Mouse (Mus musculus) liver, embryonic 16.5 days (tissue): ENCODE results near the gene Atp6v0a4. TPM values are rescaled to one million over a fixed set of nuclear protein-coding genes. Genes with fewer than 3 reads are reported as not detected.

ENCODE experiments used
- ATAC-seq: fragments of 200-750 bp; cut with Nextera tagmentation; 2 replicates; pipeline ENCODE4 v1.8.0; 2017; ENCODE audit warnings: low read depth, mild to moderate bottlenecking, moderate number of reproducible peaks, moderate library complexity
- H3K27ac ChIP-seq: fragments of 300-500 bp; sonication (generic); 2 replicates; pipeline ENCODE4 v1.5.1; 2014; ENCODE audit warnings: mild to moderate bottlenecking, low read length
- H3K27me3 ChIP-seq: fragments of 300-500 bp; sonication (generic); 2 replicates; pipeline ENCODE4 v1.6.1; 2014; ENCODE audit warnings: low read depth, low read length, mixed read lengths; ENCODE audit not compliant: control insufficient read depth, insufficient read depth
- H3K36me3 ChIP-seq: fragments of 300-500 bp; sonication (generic); 2 replicates; pipeline ENCODE4 v1.6.1; 2014; ENCODE audit warnings: mild to moderate bottlenecking; ENCODE audit not compliant: control insufficient read depth, insufficient read depth
- H3K4me1 ChIP-seq: fragments of 300-500 bp; sonication (generic); 2 replicates; pipeline ENCODE4 v1.6.1; 2014; ENCODE audit warnings: low read depth, low read length, mixed read lengths; ENCODE audit not compliant: control insufficient read depth
- H3K4me2 ChIP-seq: fragments of 300-500 bp; sonication (generic); 2 replicates; pipeline ENCODE4 v1.6.1; 2014; ENCODE audit warnings: low read depth, low read length, mixed read lengths
- H3K4me3 ChIP-seq: fragments of 300-500 bp; sonication (generic); 2 replicates; pipeline ENCODE4 v1.5.1; 2014; ENCODE audit warnings: low read depth, mild to moderate bottlenecking, low read length
- H3K9ac ChIP-seq: fragments of 300-500 bp; sonication (generic); 2 replicates; pipeline ENCODE4 v1.6.1; 2014; ENCODE audit warnings: low read depth, low read length
- H3K9me3 ChIP-seq: fragments of 300-500 bp; sonication (generic); replicated peaks from 2 replicates; pipeline ENCODE4 v1.6.1; 2016; ENCODE audit warnings: low read length; ENCODE audit not compliant: control insufficient read depth
- WGBS: fragments of 180-500 bp; shearing (Covaris S2); extraction: QIAGEN DNeasy Blood & Tissue Kit; methylation state at CpG from one replicate; pipeline ENCODE4 v1.1.7; 2014; ENCODE audit not compliant: insufficient replicate concordance; 5-methylcytosine and 5-hydroxymethylcytosine counted together
- polyA plus RNA-seq: library from polyadenylated mRNA; unstranded; fragments of >200 nt; fragmentation: Nextera tagmentation; extraction: Ambion mirVana; gene quantifications from 2 replicates; pipeline ENCODE4 v1.2.1, GENCODE M21; 2015

Gene Atp6v0a4
- polyA plus RNA-seq, 1 experiment from 2014 or later, result 0.67 TPM

- H3K36me3 ChIP-seq, result no peaks in the 10 kb centered on the region
- no peak overlapping the region for H3K27ac ChIP-seq
- 44% methylated on average over 6 of the region's 6 CpGs for WGBS
Measured at GRCm38 (mm10) chr6:38048800-38049561, 75.4 kb downstream of the Atp6v0a4 start.

GRCm38 (mm10) chr6:38048003-38048402, 76.4 kb downstream of the Atp6v0a4 start:
- H3K4me1 ChIP-seq, result no peaks in the 10 kb centered on the region
- H3K4me3 ChIP-seq, result no peak overlapping the region
- no peak overlapping the region for H3K4me2 ChIP-seq
- H3K9ac ChIP-seq, result no peak overlapping the region
- ATAC-seq, result no peak
- WGBS, result 64% methylated on average over 4 of the region's 4 CpGs
- no peak overlapping the region for H3K27ac ChIP-seq
- no peaks in the 10 kb centered on the region for H3K9me3 ChIP-seq
- H3K27me3 ChIP-seq, result no peaks in the 10 kb centered on the region
- H3K36me3 ChIP-seq, result no peaks in the 10 kb centered on the region

More at GRCm38 (mm10) chr6:38048800-38049561, 75.4 kb downstream of the Atp6v0a4 start:
- H3K27me3 ChIP-seq, result no peaks in the 10 kb centered on the region
- ATAC-seq, result no peak
- H3K4me2 ChIP-seq, result no peak overlapping the region
- H3K4me3 ChIP-seq, result no peak overlapping the region
- no peak overlapping the region for H3K9ac ChIP-seq
- no peaks in the 10 kb centered on the region for H3K9me3 ChIP-seq
- no peaks in the 10 kb centered on the region for H3K4me1 ChIP-seq

GRCm38 (mm10) chr6:38046838-38047237, 77.5 kb downstream of the Atp6v0a4 start, which contains the start of gene Svopl:
Gene Svopl (minus strand): TSS chr6:38046996.
- H3K27ac ChIP-seq, result no peak within 1 kb of the TSS
- no peaks in the 10 kb centered on the region for H3K36me3 ChIP-seq
- H3K9me3 ChIP-seq, result no peaks in the 10 kb centered on the region
- no peaks in the 10 kb centered on the region for H3K27me3 ChIP-seq
- no peaks in the 10 kb centered on the region for H3K4me1 ChIP-seq
- H3K9ac ChIP-seq, result no peak within 1 kb of the TSS
- ATAC-seq, result no peak
- H3K4me2 ChIP-seq, result no peak within 1 kb of the TSS
- no peak within 1 kb of the TSS for H3K4me3 ChIP-seq
- WGBS, result 56% methylated on average over 6 of the region's 6 CpGs

- H3K27me3 ChIP-seq, result no peaks in the 10 kb centered on the region
Measured at GRCm38 (mm10) chr6:38032801-38033566, 91.4 kb downstream of the Atp6v0a4 start.

GRCm38 (mm10) chr6:38031924-38032540, 92.4 kb downstream of the Atp6v0a4 start:
- WGBS, result 32% methylated on average over 7 of the region's 7 CpGs
- Histone ChIP-seq H3K9me3 (no peaks in the 10 kb centered on the region), H3K4me2 (no peak overlapping the region), H3K4me3 (no peak overlapping the region), H3K36me3 (no peaks in the 10 kb centered on the region), H3K4me1 (no peaks in the 10 kb centered on the region), H3K27ac (no peak overlapping the region), H3K9ac (no peak overlapping the region), H3K27me3 (no peaks in the 10 kb centered on the region)
- ATAC-seq, result no peak

More at GRCm38 (mm10) chr6:38032801-38033566, 91.4 kb downstream of the Atp6v0a4 start:
- no peak overlapping the region for H3K9ac ChIP-seq
- 46% methylated on average over 5 of the region's 5 CpGs for WGBS
- H3K4me2 ChIP-seq, result no peak overlapping the region
- H3K4me3 ChIP-seq, result no peak overlapping the region
- no peaks in the 10 kb centered on the region for H3K4me1 ChIP-seq
- ATAC-seq, result no peak
- H3K36me3 ChIP-seq, result no peaks in the 10 kb centered on the region
- H3K27ac ChIP-seq, result no peak overlapping the region
- H3K9me3 ChIP-seq, result no peaks in the 10 kb centered on the region

GRCm38 (mm10) chr6:38028205-38028604, 96.2 kb downstream of the Atp6v0a4 start:
- Histone ChIP-seq H3K9ac (no peak overlapping the region), H3K9me3 (no peaks in the 10 kb centered on the region), H3K4me3 (no peak overlapping the region), H3K36me3 (no peaks in the 10 kb centered on the region), H3K4me2 (no peak overlapping the region), H3K4me1 (no peaks in the 10 kb centered on the region), H3K27ac (no peak overlapping the region), H3K27me3 (no peaks in the 10 kb centered on the region)
- no peak for ATAC-seq
- 39% methylated on average over 2 of the region's 2 CpGs for WGBS

- H3K4me3 ChIP-seq, result no peak overlapping the region
- H3K9ac ChIP-seq, result no peak overlapping the region
- ATAC-seq, result no peak
- no peaks in the 10 kb centered on the region for H3K27me3 ChIP-seq
- no peaks in the 10 kb centered on the region for H3K4me1 ChIP-seq
- H3K4me2 ChIP-seq, result no peak overlapping the region
- H3K9me3 ChIP-seq, result no peaks in the 10 kb centered on the region
- no peak overlapping the region for H3K27ac ChIP-seq
- WGBS, result 25% methylated on average over 1 of the region's 1 CpGs
- H3K36me3 ChIP-seq, result no peaks in the 10 kb centered on the region
Measured at GRCm38 (mm10) chr6:38027771-38028170, 96.6 kb downstream of the Atp6v0a4 start.

- H3K27ac ChIP-seq, result no peak overlapping the region
- no peaks in the 10 kb centered on the region for H3K9me3 ChIP-seq
- 38% methylated on average over 7 of the region's 7 CpGs for whole genome bisulfite sequencing
- H3K27me3 ChIP-seq, result no peaks in the 10 kb centered on the region
- H3K4me1 ChIP-seq, result no peaks in the 10 kb centered on the region
- no peaks in the 10 kb centered on the region for H3K36me3 ChIP-seq
- H3K4me3 ChIP-seq, result no peak overlapping the region
- no peak for ATAC-seq
- H3K9ac ChIP-seq, result no peak overlapping the region
- no peak overlapping the region for H3K4me2 ChIP-seq
Measured at GRCm38 (mm10) chr6:38023284-38023683, 101.1 kb downstream of the Atp6v0a4 start.
